Mouse (Mus musculus): ENCODE measurements around the gene Upb1.
A peak's percentile ranks its signal among the peaks of the same experiment; 100 is the strongest.

Upb1 gene

GRCm38 (mm10) chr10:75428049-75429003 is 27.4 kb downstream of the Upb1 start:
- no peak for DNase-seq

- no peak for DNase-seq
Measured at GRCm38 (mm10) chr10:75429004-75429380, 28.1 kb downstream of the Upb1 start.

- no peak for DNase-seq
Measured at GRCm38 (mm10) chr10:75429522-75430146, 28.7 kb downstream of the Upb1 start.

GRCm38 (mm10) chr10:75430147-75430537 is 29.2 kb downstream of the Upb1 start:
- DNase-seq = no peak

GRCm38 (mm10) chr10:75430633-75431032 is 29.7 kb downstream of the Upb1 start:
- no peak for DNase-seq

- peak; percentile 67 to 81 for DNase-seq
Measured at GRCm38 (mm10) chr10:75436604-75437217, 35.8 kb downstream of the Upb1 start.

- no peak for DNase-seq
Measured at GRCm38 (mm10) chr10:75437284-75437683, 36.4 kb downstream of the Upb1 start.

GRCm38 (mm10) chr10:75438132-75438810 is 37.4 kb downstream of the Upb1 start:
- DNase-seq = peak; percentile 72 to 74

GRCm38 (mm10) chr10:75439211-75439811 is 38.4 kb downstream of the Upb1 start:
- peak in 1 of 2 experiments; percentile 37 for DNase-seq

- DNase-seq = no peak
Measured at GRCm38 (mm10) chr10:75440756-75441155, 39.8 kb downstream of the Upb1 start.

- DNase-seq = no peak
Measured at GRCm38 (mm10) chr10:75441800-75442199, 40.9 kb downstream of the Upb1 start.

- no peak for DNase-seq
Measured at GRCm38 (mm10) chr10:75443017-75443416, 42.1 kb downstream of the Upb1 start.

GRCm38 (mm10) chr10:75444111-75444826 is 43.4 kb downstream of the Upb1 start:
- DNase-seq = no peak

GRCm38 (mm10) chr10:75445030-75445429 is 44.1 kb downstream of the Upb1 start:
- no peak for DNase-seq

- peak in 1 of 2 experiments; percentile 50 for DNase-seq
Measured at GRCm38 (mm10) chr10:75446501-75447083, 45.7 kb downstream of the Upb1 start.

GRCm38 (mm10) chr10:75447489-75447888 is 46.6 kb downstream of the Upb1 start:
- DNase-seq = no peak

GRCm38 (mm10) chr10:75448806-75449420 is 48.0 kb downstream of the Upb1 start:
- no peak for DNase-seq

- no peak for DNase-seq
Measured at GRCm38 (mm10) chr10:75450331-75450730, 49.4 kb downstream of the Upb1 start.

- DNase-seq = peak; percentile 49 to 68
Measured at GRCm38 (mm10) chr10:75451036-75451786, 50.3 kb downstream of the Upb1 start.
